Mouse (Mus musculus): ENCODE results near the gene Men1. TPM values are rescaled to one million over a fixed set of nuclear protein-coding genes. Genes with fewer than 3 reads are reported as not detected.
"Not testable (repeated sequence)": the region's sequence is repeated elsewhere in the genome, so short reads cannot be mapped to it uniquely, and the experiment has no call there.

The Men1 gene
- 10 to 100 TPM; 81.1 to 81.4 TPM for total RNA-seq (2021)

- DNase-seq = peak; percentile 96
- intact Hi-C loops (cut with DNase I) = loop anchor here (5.0 kb wide), 1 partner anchor 68 kb away; no protein-coding TSS in a partner anchor
These were observed at the start of gene Men1 for GRCm38 (mm10) chr19:6334673-6335457. Men1 (plus strand) TSS chr19:6334979.

DNA sequence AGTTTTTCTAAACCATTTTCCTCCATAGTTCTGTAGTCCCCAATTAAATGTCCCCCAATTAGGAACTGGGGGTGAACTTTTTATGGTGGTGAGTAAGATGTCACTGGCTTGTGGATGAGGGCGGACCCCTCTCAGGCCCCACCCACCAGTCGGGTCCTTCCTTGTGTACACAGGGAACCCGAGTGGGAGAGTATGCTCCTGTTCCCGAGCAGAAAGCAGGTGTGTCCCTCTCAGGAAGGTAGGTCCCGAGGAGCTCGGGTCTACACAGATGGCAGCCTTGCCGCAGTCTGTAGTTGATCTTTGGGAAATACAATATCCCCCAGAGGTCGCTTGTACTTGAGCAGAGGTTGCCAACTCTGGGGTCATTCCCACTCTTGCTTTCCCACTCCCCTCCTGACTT, 49.6 kb upstream of the Men1 start:
- DNase-seq = no peak
- intact Hi-C loops (cut with DNase I) = no loop called here

- intact Hi-C loops (cut with DNase I) = no loop called here
- DNase-seq = no peak
These were observed 48.9 kb upstream of the Men1 start for GRCm38 (mm10) chr19:6285632-6286433.

GRCm38 (mm10) chr19:6286434-6287401, 48.1 kb upstream of the Men1 start:
- DNase-seq = peak; percentile 74
- intact Hi-C loops (cut with DNase I) = no loop called here

- intact Hi-C loops (cut with DNase I) = no loop called here
- no peak for DNase-seq
These were observed 46.4 kb upstream of the Men1 start for GRCm38 (mm10) chr19:6288236-6288894.

GRCm38 (mm10) chr19:6289696-6290238, 45.0 kb upstream of the Men1 start:
- intact Hi-C loops (cut with DNase I) = no loop called here
- DNase-seq = no peak

- intact Hi-C loops (cut with DNase I); DNase-seq: not testable (repeated sequence)
These were observed 44.1 kb upstream of the Men1 start for GRCm38 (mm10) chr19:6290720-6291116.

GRCm38 (mm10) chr19:6291117-6291781, 43.5 kb upstream of the Men1 start:
- intact Hi-C loops (cut with DNase I) = no loop called here
- DNase-seq = no peak

DNA sequence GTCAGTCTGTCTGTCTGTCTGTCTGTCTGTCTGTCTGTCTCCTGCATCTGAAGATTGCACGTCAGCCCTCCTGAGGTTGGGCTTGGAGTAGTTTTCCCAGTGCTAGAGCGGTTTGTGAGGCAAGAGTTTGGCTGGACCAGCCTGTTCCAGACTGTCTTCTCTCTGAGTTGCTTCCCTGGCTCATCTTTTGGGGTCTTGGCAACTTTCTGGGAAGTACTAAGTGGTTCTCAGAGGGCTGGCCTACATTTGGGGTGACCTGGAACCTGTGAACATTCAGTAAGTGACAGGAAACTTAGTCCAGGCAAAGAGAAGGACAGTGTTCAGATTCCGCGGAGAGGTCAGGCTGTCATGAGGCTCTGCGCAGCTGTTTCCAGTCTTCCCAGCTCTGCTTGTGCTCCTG, 42.5 kb upstream of the Men1 start:
- intact Hi-C loops (cut with DNase I) = no loop called here
- DNase-seq = no peak

- intact Hi-C loops (cut with DNase I) = no loop called here
These were observed 40.5 kb upstream of the Men1 start for GRCm38 (mm10) chr19:6294301-6294700.

DNA sequence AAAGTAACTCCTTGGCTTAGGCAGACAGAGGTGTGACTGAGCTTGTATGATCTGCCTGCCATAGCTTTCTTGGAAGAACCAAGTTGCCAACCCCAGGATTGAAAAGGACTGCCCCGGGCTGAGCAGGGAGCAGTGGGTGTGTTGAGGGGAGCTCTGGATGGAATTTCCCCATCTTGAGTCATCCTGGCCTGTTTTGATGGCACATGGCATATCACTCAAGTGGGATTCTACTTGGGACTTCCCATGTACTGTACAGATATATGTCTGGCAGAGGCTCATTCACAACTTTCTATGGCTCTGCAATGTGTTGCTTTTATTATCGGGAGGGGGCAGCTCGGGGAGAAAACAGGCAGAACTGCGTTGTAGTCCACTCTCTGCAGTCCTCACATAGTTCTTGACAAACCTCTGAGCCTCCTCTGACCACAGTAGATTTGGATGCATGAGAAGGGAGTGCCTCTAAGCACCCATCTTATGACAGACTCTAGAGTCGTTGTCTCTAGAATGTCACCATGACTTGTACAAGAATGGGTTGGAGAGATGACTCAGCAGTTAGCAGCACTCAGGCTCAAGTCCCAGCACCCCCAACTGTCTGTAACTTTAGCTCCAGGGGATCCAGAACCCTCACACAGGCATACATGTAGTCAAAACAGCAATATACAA, 38.1 kb upstream of the Men1 start:
- intact Hi-C loops (cut with DNase I) = no loop called here

More at GRCm38 (mm10) chr19:6294301-6294700, 40.5 kb upstream of the Men1 start:
- DNase-seq = no peak

GRCm38 (mm10) chr19:6297641-6298040, 37.1 kb upstream of the Men1 start:
- intact Hi-C loops (cut with DNase I) = no loop called here
- DNase-seq = no peak

More for the DNA sequence above, 38.1 kb upstream of the Men1 start:
- no peak for DNase-seq

DNA sequence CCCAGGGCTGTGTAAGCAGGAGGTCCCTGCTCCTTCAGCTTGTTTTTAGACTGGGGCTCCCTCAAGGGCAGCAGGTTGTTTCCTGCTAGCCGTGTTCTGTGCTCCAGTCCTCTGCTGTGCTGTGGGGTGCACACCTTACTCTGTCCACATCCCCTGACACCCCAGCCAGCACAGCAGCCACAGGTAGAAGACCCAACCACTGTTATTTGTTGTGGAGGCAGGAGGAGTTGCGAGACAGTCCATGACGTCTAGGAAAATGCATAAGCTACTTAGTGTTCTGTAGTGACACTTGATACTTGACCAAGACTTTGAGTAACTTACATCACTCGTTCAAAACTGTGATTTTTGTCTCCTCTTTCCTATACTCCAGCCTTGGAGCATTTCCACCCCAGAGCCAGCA, 35.8 kb upstream of the Men1 start:
- intact Hi-C loops (cut with DNase I) = no loop called here
- DNase-seq = no peak

- intact Hi-C loops (cut with DNase I) = no loop called here
- no peak for DNase-seq
These were observed 35.1 kb upstream of the Men1 start for GRCm38 (mm10) chr19:6299450-6300267.

- intact Hi-C loops (cut with DNase I) = no loop called here
- DNase-seq = peak; percentile 64
These were observed 34.4 kb upstream of the Men1 start for GRCm38 (mm10) chr19:6300402-6300841.

DNA sequence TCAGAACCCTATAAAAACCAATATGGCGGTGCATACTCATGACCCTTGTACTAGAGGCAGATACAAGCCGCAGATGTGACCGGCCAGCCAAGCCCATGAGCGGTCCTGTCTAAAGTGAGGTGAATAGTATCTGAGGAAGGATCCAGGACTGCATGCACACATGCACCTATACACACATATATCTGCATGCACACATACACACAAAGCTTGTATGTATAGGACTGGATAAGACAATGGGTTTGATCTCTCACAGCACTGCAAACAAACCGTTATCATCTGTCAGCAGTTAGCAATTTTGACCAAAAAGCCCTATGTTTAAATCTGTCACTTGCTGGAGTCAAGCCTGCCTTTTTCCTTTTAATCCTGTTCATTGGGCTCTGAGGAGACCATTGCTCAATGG, 32.7 kb upstream of the Men1 start:
- intact Hi-C loops (cut with DNase I) = no loop called here
- no peak for DNase-seq

GRCm38 (mm10) chr19:6302522-6302921, 32.3 kb upstream of the Men1 start:
- intact Hi-C loops (cut with DNase I) = no loop called here
- DNase-seq = peak; percentile 90

DNA sequence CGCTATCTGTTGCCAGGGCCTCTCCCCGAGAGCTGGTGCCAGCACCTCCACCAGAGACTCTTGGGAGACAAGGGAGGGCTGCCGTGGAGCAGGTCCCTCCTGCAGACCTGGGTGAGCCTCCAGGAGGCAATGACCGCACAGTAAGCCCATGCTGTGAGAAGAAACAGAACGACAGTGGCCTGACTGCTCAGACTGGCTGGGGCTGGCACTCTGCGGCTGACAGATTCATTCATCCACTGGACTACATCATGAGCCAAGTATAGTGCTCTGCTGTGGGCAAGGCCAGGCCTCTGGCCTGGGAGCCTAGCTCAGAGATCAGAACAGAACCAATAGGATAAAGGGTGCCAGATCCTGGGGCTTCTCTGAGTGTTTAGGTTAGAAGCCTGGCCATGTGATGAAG, 30.9 kb upstream of the Men1 start:
- DNase-seq = peak; percentile 37
- intact Hi-C loops (cut with DNase I) = no loop called here

All from left cerebral cortex, postnatal 4 days (tissue).